Mouse (Mus musculus): ENCODE measurements around the gene Otc.

DNA sequence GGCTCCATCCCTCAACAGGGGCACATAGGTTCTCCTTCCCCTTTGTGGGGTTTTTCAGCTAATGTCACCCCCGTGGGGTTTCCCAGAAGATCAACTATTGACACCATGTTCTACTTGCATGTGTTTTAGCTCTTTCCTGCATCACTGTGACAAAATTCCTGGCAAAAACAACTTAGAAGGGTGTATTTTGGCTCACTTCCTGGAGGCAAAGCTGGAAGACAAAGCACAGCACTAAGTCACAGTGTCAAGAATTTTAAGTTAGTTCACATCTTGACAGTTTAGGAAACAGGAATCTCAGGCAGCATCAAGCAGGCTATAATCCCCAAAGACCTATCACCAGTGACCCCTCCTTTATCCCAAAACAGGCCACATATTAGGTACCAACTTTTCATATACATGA, 78.1 kb downstream of the Otc start:
- TF ChIP-seq POLR2A (IDR thresholded peaks at IDR 0.05; ENCODE audit: low read depth, low read length) (no peak), CTCF (IDR thresholded peaks at IDR 0.05; ENCODE audit: borderline replicate concordance, insufficient read depth, low read length) (no peak)

Measured in embryonic fibroblast, embryonic 13.5 days (primary cell).